Mouse (Mus musculus): ENCODE measurements around the gene Bmpr1b. TPM values are rescaled to one million over a fixed set of nuclear protein-coding genes. Genes with fewer than 3 reads are reported as not detected.

Gene Bmpr1b
- polyA plus RNA-seq, 2 experiments = 8.8 to 11.7 TPM

DNA sequence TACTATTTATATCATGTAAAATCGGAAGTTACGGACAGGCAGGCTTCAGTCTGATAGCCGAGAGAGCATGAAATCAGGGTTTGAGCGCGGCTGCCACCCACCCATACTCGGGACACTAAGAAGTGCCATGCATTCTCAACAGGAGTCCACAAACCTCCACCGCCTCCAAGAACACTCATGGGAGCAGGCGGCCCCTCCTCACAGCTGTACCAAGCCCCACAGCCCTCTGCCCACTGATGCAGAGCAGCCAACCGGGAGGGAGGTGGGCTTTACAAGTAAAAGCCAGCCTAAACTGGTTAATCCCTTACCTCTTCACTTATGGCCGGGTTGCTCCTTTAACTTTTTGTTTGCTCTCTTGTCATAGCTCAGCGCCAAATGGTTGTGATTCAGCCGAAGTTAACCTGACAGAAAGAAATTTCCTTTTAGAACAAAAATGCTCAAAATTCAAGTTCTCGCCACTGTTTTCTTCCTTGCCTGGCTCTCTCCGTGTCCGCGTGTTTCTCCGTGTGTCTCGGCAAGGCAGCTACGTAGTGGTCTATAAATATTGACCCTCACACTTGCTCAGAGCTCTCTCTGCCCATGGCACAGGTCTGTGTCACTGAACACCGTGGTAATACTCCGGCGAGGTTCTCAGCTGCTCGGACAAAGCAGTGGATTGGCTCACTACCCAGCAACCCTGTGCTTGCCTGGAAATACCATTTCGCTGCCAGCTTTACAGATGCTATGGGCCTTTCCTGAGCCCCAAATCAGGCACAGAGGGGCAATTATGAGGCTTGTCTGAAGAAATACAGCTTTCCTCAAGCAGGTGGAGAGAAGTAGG lies 187.4 kb downstream of the Bmpr1b start:
- DNase-seq (ENCODE audit: low spot score) = peak; percentile 67
- no peaks in the 10 kb centered on the region for H3K27me3 ChIP-seq (ENCODE audit: control insufficient read depth, insufficient read depth, low read length)
- H3K9ac ChIP-seq (ENCODE audit: low read depth, low read length, severe bottlenecking) = no peak overlapping the region
- 62% methylated on average over 24 of the region's 24 CpGs for WGBS
- no peak for TF ChIP-seq POLR2A (IDR thresholded peaks at IDR 0.05; ENCODE audit: borderline replicate concordance, extremely low read depth, insufficient read depth, insufficient read length)
- ATAC-seq (ENCODE audit: low FRiP score, low read depth) = peak; percentile 75
- H3K9me3 ChIP-seq (ENCODE audit: control insufficient read depth, low read length) = no peaks in the 10 kb centered on the region
- H3K4me1 ChIP-seq (ENCODE audit: control insufficient read depth, insufficient read depth, low read length) = peaks cover 10% of the 10 kb centered on the region
- H3K4me3 ChIP-seq (replicated peaks; ENCODE audit: low read length) = peak overlapping the region; percentile 11
- H3K27ac ChIP-seq (replicated peaks; ENCODE audit: low read depth, low read length) = peak overlapping the region; percentile 9; the same call in 1 of the 2 replicates
- H3K36me3 ChIP-seq (ENCODE audit: control insufficient read depth, insufficient read depth, low read length) = no peaks in the 10 kb centered on the region
- peak overlapping the region; percentile 32 for H3K4me2 ChIP-seq (replicated peaks; ENCODE audit: low read depth, low read length, severe bottlenecking)

DNA sequence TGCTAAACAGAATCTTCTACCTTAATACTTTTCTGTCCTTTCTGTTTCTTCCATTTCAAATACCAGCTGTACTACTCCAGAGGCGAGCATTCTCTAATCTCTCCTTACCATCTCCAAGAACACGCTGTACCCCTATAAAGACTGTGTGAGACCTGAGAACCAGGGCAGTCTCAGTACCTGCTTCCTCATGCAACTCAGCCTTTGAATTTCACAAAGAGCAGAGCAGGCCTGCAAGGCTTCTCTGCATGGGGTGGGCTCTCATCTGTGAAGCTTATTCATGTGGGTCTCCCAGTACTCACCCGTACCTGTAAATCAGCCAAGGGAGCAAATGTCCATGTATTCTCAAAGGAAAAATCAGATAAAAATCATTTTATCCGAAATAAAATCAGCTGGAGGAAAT lies 203.0 kb downstream of the Bmpr1b start:
- Histone ChIP-seq H3K4me2 (replicated peaks; ENCODE audit: low read depth, low read length, severe bottlenecking) (no peak overlapping the region), H3K36me3 (ENCODE audit: control insufficient read depth, insufficient read depth, low read length) (no peaks in the 10 kb centered on the region), H3K27ac (replicated peaks; ENCODE audit: low read depth, low read length) (no peak overlapping the region), H3K9me3 (ENCODE audit: control insufficient read depth, low read length) (no peaks in the 10 kb centered on the region), H3K4me1 (ENCODE audit: control insufficient read depth, insufficient read depth, low read length) (peaks cover 15% of the 10 kb centered on the region; the same call in 1 of the 2 replicates), H3K9ac (ENCODE audit: low read depth, low read length, severe bottlenecking) (no peak overlapping the region), H3K4me3 (replicated peaks; ENCODE audit: low read length) (no peak overlapping the region), H3K27me3 (ENCODE audit: control insufficient read depth, insufficient read depth, low read length) (no peaks in the 10 kb centered on the region)
- no peak for TF ChIP-seq POLR2A (IDR thresholded peaks at IDR 0.05; ENCODE audit: borderline replicate concordance, extremely low read depth, insufficient read depth, insufficient read length)
- ATAC-seq (ENCODE audit: low FRiP score, low read depth) (no peak), DNase-seq (ENCODE audit: low spot score) (no peak)
- 43% methylated on average over 4 of the region's 4 CpGs for WGBS

DNA sequence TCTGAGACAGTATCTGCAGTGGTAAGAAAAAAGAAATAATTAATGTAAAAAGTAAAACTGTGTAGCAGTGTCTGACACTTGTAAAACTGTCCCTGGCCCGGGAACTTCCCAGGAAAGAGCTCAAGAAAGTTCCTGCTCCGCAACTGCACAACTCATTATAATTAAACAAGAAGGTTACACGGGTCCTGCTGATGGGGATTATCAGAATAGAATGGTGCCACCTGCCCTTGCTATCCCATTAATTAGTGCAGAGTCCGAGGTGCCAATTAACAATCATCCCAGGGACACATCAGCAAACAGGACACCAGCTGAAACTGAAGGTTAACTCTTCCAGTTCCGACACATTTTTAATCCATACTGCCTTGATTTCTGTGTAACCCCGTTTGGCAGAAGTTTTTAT lies 216.3 kb downstream of the Bmpr1b start:
- H3K27me3 ChIP-seq (ENCODE audit: control insufficient read depth, insufficient read depth, low read length) = no peaks in the 10 kb centered on the region
- H3K4me3 ChIP-seq (replicated peaks; ENCODE audit: low read length) = no peak overlapping the region
- DNase-seq (ENCODE audit: low spot score) (no peak), ATAC-seq (ENCODE audit: low FRiP score, low read depth) (no peak)
- no peaks in the 10 kb centered on the region for H3K9me3 ChIP-seq (ENCODE audit: control insufficient read depth, low read length)
- peaks cover 31% of the 10 kb centered on the region for H3K4me1 ChIP-seq (ENCODE audit: control insufficient read depth, insufficient read depth, low read length)
- 30% methylated on average over 6 of the region's 6 CpGs for WGBS
- H3K4me2 ChIP-seq (replicated peaks; ENCODE audit: low read depth, low read length, severe bottlenecking) = no peak overlapping the region
- no peaks in the 10 kb centered on the region for H3K36me3 ChIP-seq (ENCODE audit: control insufficient read depth, insufficient read depth, low read length)
- H3K27ac ChIP-seq (replicated peaks; ENCODE audit: low read depth, low read length) = no peak overlapping the region
- H3K9ac ChIP-seq (ENCODE audit: low read depth, low read length, severe bottlenecking) = no peak overlapping the region
- no peak for TF ChIP-seq POLR2A (IDR thresholded peaks at IDR 0.05; ENCODE audit: borderline replicate concordance, extremely low read depth, insufficient read depth, insufficient read length)

DNA sequence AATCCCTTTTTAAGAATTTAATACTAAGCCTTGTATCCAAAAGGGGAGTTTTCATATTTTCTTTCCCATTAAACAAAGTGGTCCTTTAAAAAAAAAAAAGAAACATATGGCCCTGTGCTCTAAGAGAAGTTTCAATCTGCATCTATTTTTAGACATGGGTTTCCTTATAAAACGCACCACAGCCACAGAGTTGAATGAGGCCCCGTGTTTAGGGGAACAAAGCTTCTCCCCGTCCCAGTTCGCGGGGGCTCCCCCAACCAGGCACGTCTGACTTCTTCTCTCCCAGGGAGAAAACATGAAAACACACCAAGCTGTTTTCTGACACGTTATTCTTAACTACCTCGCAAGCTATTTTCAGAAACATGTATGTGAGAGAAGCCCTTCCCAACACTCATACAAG lies 218.6 kb downstream of the Bmpr1b start:
- Histone ChIP-seq H3K36me3 (ENCODE audit: control insufficient read depth, insufficient read depth, low read length) (no peaks in the 10 kb centered on the region), H3K9ac (ENCODE audit: low read depth, low read length, severe bottlenecking) (no peak overlapping the region), H3K27me3 (ENCODE audit: control insufficient read depth, insufficient read depth, low read length) (no peaks in the 10 kb centered on the region), H3K4me2 (replicated peaks; ENCODE audit: low read depth, low read length, severe bottlenecking) (peak overlapping the region; percentile 31; the same call in 1 of the 2 replicates), H3K4me1 (ENCODE audit: control insufficient read depth, insufficient read depth, low read length) (peaks cover 31% of the 10 kb centered on the region), H3K4me3 (replicated peaks; ENCODE audit: low read length) (no peak overlapping the region), H3K27ac (replicated peaks; ENCODE audit: low read depth, low read length) (no peak overlapping the region; the same call in 1 of the 2 replicates), H3K9me3 (ENCODE audit: control insufficient read depth, low read length) (no peaks in the 10 kb centered on the region)
- ATAC-seq (ENCODE audit: low FRiP score, low read depth) (no peak), DNase-seq (ENCODE audit: low spot score) (peak; percentile 30)
- TF ChIP-seq POLR2A (IDR thresholded peaks at IDR 0.05; ENCODE audit: borderline replicate concordance, extremely low read depth, insufficient read depth, insufficient read length) = no peak
- WGBS = 28% methylated on average over 8 of the region's 8 CpGs

DNA sequence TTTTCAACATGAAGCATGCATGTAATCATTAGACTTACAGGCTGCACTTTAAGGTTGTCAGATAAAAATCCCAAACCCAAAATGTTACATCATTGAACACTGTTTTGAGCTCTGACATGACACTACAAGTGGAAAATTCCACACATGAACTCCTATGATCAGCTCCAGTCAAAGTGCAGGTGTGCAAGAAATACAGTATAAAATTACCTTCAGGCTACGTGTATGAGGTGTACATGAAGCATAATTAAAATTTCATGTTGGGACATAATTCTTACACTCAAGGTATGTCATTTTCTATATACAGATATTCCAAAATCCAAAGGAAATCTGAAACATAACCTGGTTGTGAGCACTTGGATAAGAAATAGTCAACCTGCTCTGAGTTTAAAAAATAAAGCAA lies 220.7 kb downstream of the Bmpr1b start:
- Histone ChIP-seq H3K27ac (replicated peaks; ENCODE audit: low read depth, low read length) (no peak overlapping the region), H3K27me3 (ENCODE audit: control insufficient read depth, insufficient read depth, low read length) (no peaks in the 10 kb centered on the region)
- DNase-seq (ENCODE audit: low spot score) = no peak

More for the DNA sequence above, 220.7 kb downstream of the Bmpr1b start:
- Histone ChIP-seq H3K4me1 (ENCODE audit: control insufficient read depth, insufficient read depth, low read length) (peaks cover 31% of the 10 kb centered on the region), H3K9ac (ENCODE audit: low read depth, low read length, severe bottlenecking) (no peak overlapping the region), H3K4me3 (replicated peaks; ENCODE audit: low read length) (no peak overlapping the region), H3K36me3 (ENCODE audit: control insufficient read depth, insufficient read depth, low read length) (no peaks in the 10 kb centered on the region), H3K4me2 (replicated peaks; ENCODE audit: low read depth, low read length, severe bottlenecking) (no peak overlapping the region), H3K9me3 (ENCODE audit: control insufficient read depth, low read length) (no peaks in the 10 kb centered on the region)
- WGBS = 39% methylated on average over 1 of the region's 1 CpGs
- 0 out of 2 replicates have a peak, but pooled peaks have one; percentile 30 for ATAC-seq (ENCODE audit: low FRiP score, low read depth)
- TF ChIP-seq POLR2A (IDR thresholded peaks at IDR 0.05; ENCODE audit: borderline replicate concordance, extremely low read depth, insufficient read depth, insufficient read length) = no peak

All from limb, embryonic 14.5 days (tissue).